Mouse (Mus musculus) lung, postnatal 14 days (tissue): ENCODE measurements around the gene Gm4214.
"Not testable (repeated sequence)": the region's sequence is repeated elsewhere in the genome, so short reads cannot be mapped to it uniquely, and the experiment has no call there.

Source experiments
- DNase-seq: peaks from one replicate; pipeline ENCODE4 v3.0.0; 2021

Gene Gm4214

DNA sequence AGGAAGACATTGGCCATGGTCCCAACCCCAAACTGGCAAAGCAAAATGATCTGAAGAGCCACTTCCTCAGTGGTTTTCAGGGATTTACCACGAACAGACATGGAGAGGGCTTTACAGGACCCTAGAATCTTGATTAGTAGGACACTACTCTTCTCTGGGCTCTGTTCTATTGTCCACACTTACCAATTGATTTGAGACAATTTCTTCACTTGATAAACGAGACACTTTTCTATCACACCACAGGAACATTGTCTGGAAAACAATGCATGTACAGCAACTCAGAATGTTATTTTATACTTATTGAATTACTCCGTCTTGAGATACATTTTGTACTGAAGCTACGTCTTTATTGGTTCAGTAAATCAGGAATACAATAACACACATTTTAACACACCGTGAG, at the start of gene Gm4214:
Gene Gm4214 (minus strand): TSS at position 101 of the 400 bp plus-strand sequence.
- not testable (repeated sequence) for DNase-seq

DNA sequence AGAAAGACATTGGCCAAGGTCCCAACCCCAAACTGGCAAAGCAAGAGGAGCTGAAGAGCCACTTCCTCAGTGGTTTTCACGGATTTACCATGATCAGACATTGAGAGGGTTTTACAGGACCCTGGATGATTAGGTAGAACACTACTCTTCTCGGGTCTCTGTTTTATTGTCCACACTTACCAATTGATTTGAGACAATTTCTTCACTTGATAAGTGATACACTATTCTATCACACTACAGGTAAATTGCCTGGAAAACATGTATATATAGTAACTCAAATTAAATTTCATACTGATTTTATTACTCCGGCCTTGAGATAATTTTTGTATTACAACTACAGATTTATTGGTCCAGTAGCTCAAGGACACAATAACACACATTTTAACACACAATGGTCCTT, 35.4 kb upstream of the Gm4214 start, which contains the start of gene Gm4216:
Gene Gm4216 (minus strand): TSS at position 101 of the 400 bp plus-strand sequence.
- not testable (repeated sequence) for DNase-seq
